ENCODE assay signal across 8 mouse cellular contexts in the genomic region with DNA sequence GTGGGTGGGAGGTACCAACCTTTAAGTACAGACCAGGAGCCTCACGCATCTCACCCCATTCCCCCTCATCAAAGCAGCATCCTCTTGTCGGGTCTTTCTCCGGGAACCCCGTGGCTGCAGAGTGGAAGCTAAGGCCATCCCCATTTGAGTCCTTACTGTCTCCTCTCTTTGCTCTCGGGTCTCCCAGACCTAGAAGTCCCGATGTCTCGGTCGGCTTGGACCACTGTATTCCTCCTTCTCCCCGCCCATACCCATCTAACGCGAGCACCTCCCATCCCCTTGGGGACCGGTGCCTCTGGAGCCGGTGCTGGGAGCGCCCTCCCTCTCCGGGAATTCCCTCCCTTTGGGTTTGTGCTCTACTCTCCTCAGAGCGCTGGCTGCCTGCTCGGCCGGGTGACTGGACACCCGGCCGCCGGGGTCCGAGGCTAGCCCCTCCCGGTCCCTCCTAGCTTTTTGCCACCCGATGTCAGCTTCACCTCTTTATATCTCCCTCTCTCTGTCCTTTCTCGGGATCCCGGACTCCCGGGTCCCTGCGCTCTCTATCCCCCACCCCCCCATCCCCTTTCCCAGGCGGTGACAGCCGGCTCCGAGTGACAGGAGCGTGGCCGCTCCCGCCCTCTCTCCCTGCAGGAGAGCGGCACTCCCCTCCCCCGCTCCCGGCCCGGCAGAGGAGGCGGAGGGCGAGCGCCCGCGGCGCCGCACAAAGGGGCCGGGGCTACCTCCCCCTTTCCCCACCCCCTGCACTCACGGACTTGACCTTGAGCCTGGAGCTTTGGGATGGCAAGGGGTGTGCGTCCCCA. TPM values are rescaled to one million over a fixed set of nuclear protein-coding genes. Genes with fewer than 3 reads are reported as not detected.
DNase-seq lines count a peak whose midpoint lies in the region; ATAC-seq lines count a peak whose summit lies in the region.

No protein-coding gene starts in this region.

- peak overlapping the region; percentile 65 for H3K9ac ChIP-seq in lung, embryonic 16.5 days (ENCODE audit: low read length)
- H3K9ac ChIP-seq in hindbrain, embryonic 12.5 days, result peak overlapping the region; percentile 87
- H3K9ac ChIP-seq in midbrain, embryonic 16.5 days (ENCODE audit: low read depth, low read length), result peak overlapping the region; percentile 81

- no peak for ATAC-seq in lung, embryonic 16.5 days (ENCODE audit: low read depth)
- ATAC-seq in hindbrain, embryonic 12.5 days (ENCODE audit: low FRiP score), result peak; percentile 18; the same call in 1 of the 2 replicates
- ATAC-seq in midbrain, embryonic 16.5 days, result no peak

- peak overlapping the region; percentile 63 for H3K4me3 ChIP-seq in lung, embryonic 16.5 days (ENCODE audit: low read length)
- H3K4me3 ChIP-seq in hindbrain, embryonic 12.5 days, result peak overlapping the region; percentile 71
- H3K4me3 ChIP-seq in midbrain, embryonic 16.5 days (ENCODE audit: low read depth, low read length), result peak overlapping the region; percentile 59

- peak; percentile 19 for DNase-seq in adrenal gland, postnatal 14 days
- no peak for DNase-seq in adrenal gland, adult 2 months
- no peak for DNase-seq in lung, postnatal 25 days (ENCODE audit: low spot score)
- DNase-seq in yolk sac, embryonic 10.5 days (ENCODE audit: low spot score), result no peak
- DNase-seq in gastrocnemius, postnatal 14 days, result no peak

- WGBS in lung, embryonic 16.5 days, result under 1% methylated on average over 44 of the region's 48 CpGs
- under 1% methylated on average over 44 of the region's 48 CpGs for WGBS in hindbrain, embryonic 12.5 days
- WGBS in midbrain, embryonic 16.5 days, result under 1% methylated on average over 38 of the region's 48 CpGs

- H3K27ac ChIP-seq in lung, embryonic 16.5 days (ENCODE audit: low read length), result no peak overlapping the region
- peak overlapping the region; percentile 92 for H3K27ac ChIP-seq in hindbrain, embryonic 12.5 days
- H3K27ac ChIP-seq in midbrain, embryonic 16.5 days (ENCODE audit: low read length), result peak overlapping the region; percentile 91

- no peaks in the 10 kb centered on the region for H3K9me3 ChIP-seq in lung, embryonic 16.5 days (ENCODE audit: control insufficient read depth, low read length)
- no peaks in the 10 kb centered on the region for H3K9me3 ChIP-seq in hindbrain, embryonic 12.5 days (replicated peaks)
- H3K9me3 ChIP-seq in midbrain, embryonic 16.5 days (replicated peaks; ENCODE audit: control insufficient read depth, low read length, poor library complexity, severe bottlenecking), result no peaks in the 10 kb centered on the region

- H3K4me1 ChIP-seq in lung, embryonic 16.5 days (replicated peaks; ENCODE audit: control insufficient read depth, insufficient read depth, low read length), result peaks cover 46% of the 10 kb centered on the region
- peaks cover 61% of the 10 kb centered on the region for H3K4me1 ChIP-seq in hindbrain, embryonic 12.5 days
- peaks cover 27% of the 10 kb centered on the region for H3K4me1 ChIP-seq in midbrain, embryonic 16.5 days (ENCODE audit: control insufficient read depth, insufficient read depth, low read length)

- H3K27me3 ChIP-seq in lung, embryonic 16.5 days (ENCODE audit: control insufficient read depth, insufficient read depth, low read depth, low read length), result peaks cover 20% of the 10 kb centered on the region
- peaks cover 3% of the 10 kb centered on the region; the same call in 1 of the 2 replicates for H3K27me3 ChIP-seq in hindbrain, embryonic 12.5 days
- no peaks in the 10 kb centered on the region for H3K27me3 ChIP-seq in midbrain, embryonic 16.5 days (ENCODE audit: control insufficient read depth, insufficient read depth, low read depth, low read length)

- intact Hi-C loops in gastrocnemius, postnatal 14 days (cut with DNase I; ENCODE audit: low total_unique reads), result no loop called here

- H3K4me2 ChIP-seq in lung, embryonic 16.5 days (ENCODE audit: low read depth, low read length), result peak overlapping the region; percentile 96
- H3K4me2 ChIP-seq in hindbrain, embryonic 12.5 days (replicated peaks), result peak overlapping the region; percentile 86
- H3K4me2 ChIP-seq in midbrain, embryonic 16.5 days (ENCODE audit: low read length), result peak overlapping the region; percentile 96

- no peaks in the 10 kb centered on the region for H3K36me3 ChIP-seq in lung, embryonic 16.5 days (ENCODE audit: control insufficient read depth, insufficient read depth, low read length)
- H3K36me3 ChIP-seq in hindbrain, embryonic 12.5 days, result no peaks in the 10 kb centered on the region
- no peaks in the 10 kb centered on the region for H3K36me3 ChIP-seq in midbrain, embryonic 16.5 days (ENCODE audit: control insufficient read depth, insufficient read depth, low read length)

RNA-seq across cellular contexts. Expression of a gene that starts 0.9 kb away (rescaled TPM):
- total RNA-seq in adrenal gland, postnatal 14 days (2021), result 1.8 and 2.4 TPM in 2 replicates
- total RNA-seq in adrenal gland, adult 2 months (2021), result 1 to 10 TPM; 1.5 to 3.3 TPM
- polyA plus RNA-seq in adrenal gland, adult 2 months (2012; rRNA removed), result 2.9 and 3.1 TPM in 2 replicates
- 8.1 and 8.7 TPM in 2 replicates for polyA plus RNA-seq in lung, embryonic 16.5 days (2015; fragmentation: Nextera tagmentation; extraction: Ambion mirVana)
- 102 and 110 TPM in 2 replicates for polyA plus RNA-seq in hindbrain, embryonic 12.5 days (2016; fragmentation: Nextera tagmentation; extraction: Ambion mirVana)
- 223 and 226 TPM in 2 replicates for polyA plus RNA-seq in midbrain, embryonic 16.5 days (2015; fragmentation: Nextera tagmentation; extraction: Ambion mirVana)
- 1 to 10 TPM; 2.7 to 4.5 TPM for total RNA-seq in gastrocnemius, postnatal 14 days (2021)

RNA-seq across cellular contexts. Expression of a gene that starts 15.6 kb away (rescaled TPM):
- 10.9 and 12.4 TPM in 2 replicates for total RNA-seq in adrenal gland, postnatal 14 days (2021)
- 1 to 10 TPM; 5.5 to 9.8 TPM for total RNA-seq in adrenal gland, adult 2 months (2021)
- 9.2 and 12.1 TPM in 2 replicates for polyA plus RNA-seq in adrenal gland, adult 2 months (2012; rRNA removed)
- polyA plus RNA-seq in lung, embryonic 16.5 days (2015; fragmentation: Nextera tagmentation; extraction: Ambion mirVana), result 157 and 162 TPM in 2 replicates
- polyA plus RNA-seq in hindbrain, embryonic 12.5 days (2016; fragmentation: Nextera tagmentation; extraction: Ambion mirVana), result 20.8 and 22.4 TPM in 2 replicates
- polyA plus RNA-seq in midbrain, embryonic 16.5 days (2015; fragmentation: Nextera tagmentation; extraction: Ambion mirVana), result 2.5 and 2.7 TPM in 2 replicates
- total RNA-seq in gastrocnemius, postnatal 14 days (2021), result 10 to 100 TPM in 1 of 2 experiments, 1 to 10 TPM in 1; 9.4 to 11.6 TPM

RNA-seq across cellular contexts. Expression of a gene that starts 23.0 kb away (rescaled TPM):
- total RNA-seq in adrenal gland, postnatal 14 days (2021), result 29.0 and 31.5 TPM in 2 replicates
- 10 to 100 TPM; 44.3 to 53.9 TPM for total RNA-seq in adrenal gland, adult 2 months (2021)
- polyA plus RNA-seq in adrenal gland, adult 2 months (2012; rRNA removed), result 61.1 and 90.2 TPM in 2 replicates
- polyA plus RNA-seq in lung, embryonic 16.5 days (2015; fragmentation: Nextera tagmentation; extraction: Ambion mirVana), result 309 and 317 TPM in 2 replicates
- polyA plus RNA-seq in hindbrain, embryonic 12.5 days (2016; fragmentation: Nextera tagmentation; extraction: Ambion mirVana), result 42.6 and 63.3 TPM in 2 replicates
- 81.2 and 89.7 TPM in 2 replicates for polyA plus RNA-seq in midbrain, embryonic 16.5 days (2015; fragmentation: Nextera tagmentation; extraction: Ambion mirVana)
- 1 to 10 TPM; 5.5 to 6.4 TPM for total RNA-seq in gastrocnemius, postnatal 14 days (2021)

RNA-seq across cellular contexts. Expression of a gene that starts 56.4 kb away (rescaled TPM):
- total RNA-seq in adrenal gland, postnatal 14 days (2021), result 2.4 and 2.7 TPM in 2 replicates
- total RNA-seq in adrenal gland, adult 2 months (2021), result 1 to 10 TPM; 2.3 to 4.2 TPM
- 2.5 TPM in 2 replicates for polyA plus RNA-seq in adrenal gland, adult 2 months (2012; rRNA removed)
- polyA plus RNA-seq in lung, embryonic 16.5 days (2015; fragmentation: Nextera tagmentation; extraction: Ambion mirVana), result 21.9 and 32.5 TPM in 2 replicates
- polyA plus RNA-seq in hindbrain, embryonic 12.5 days (2016; fragmentation: Nextera tagmentation; extraction: Ambion mirVana), result 1.8 and 2.4 TPM in 2 replicates
- polyA plus RNA-seq in midbrain, embryonic 16.5 days (2015; fragmentation: Nextera tagmentation; extraction: Ambion mirVana), result 0.46 and 1.5 TPM in 2 replicates
- total RNA-seq in gastrocnemius, postnatal 14 days (2021), result 1 to 10 TPM in 1 of 2 experiments, under 1 TPM in 1; 0.59 to 1.2 TPM

Comparison
In these comparisons a context has a peak if more than half of its experiments do, and no peak if none do; other contexts are left out.
1. RNA of a gene that starts 0.9 kb away (polyA plus RNA-seq): 223 to 226 TPM in midbrain, embryonic 16.5 days and 102 to 110 TPM in hindbrain, embryonic 12.5 days; 8.1 to 8.7 TPM in lung, embryonic 16.5 days and 2.9 to 3.1 TPM in adrenal gland, adult 2 months; every median in the first group is over 10 times any median in the second.
2. Peak in every context shown above with its lines, with median percentiles within 50 percentile points of each other: H3K4me2 ChIP-seq, H3K4me3 ChIP-seq and H3K9ac ChIP-seq.